Mouse (Mus musculus): ENCODE measurements at regions not wholly inside any gene's neighbourhood (a gene's known extent, or its start where the extent isn't known, plus 50 kb on each side); places are given as distances from the start of the nearest gene placed in this dataset.

DNA sequence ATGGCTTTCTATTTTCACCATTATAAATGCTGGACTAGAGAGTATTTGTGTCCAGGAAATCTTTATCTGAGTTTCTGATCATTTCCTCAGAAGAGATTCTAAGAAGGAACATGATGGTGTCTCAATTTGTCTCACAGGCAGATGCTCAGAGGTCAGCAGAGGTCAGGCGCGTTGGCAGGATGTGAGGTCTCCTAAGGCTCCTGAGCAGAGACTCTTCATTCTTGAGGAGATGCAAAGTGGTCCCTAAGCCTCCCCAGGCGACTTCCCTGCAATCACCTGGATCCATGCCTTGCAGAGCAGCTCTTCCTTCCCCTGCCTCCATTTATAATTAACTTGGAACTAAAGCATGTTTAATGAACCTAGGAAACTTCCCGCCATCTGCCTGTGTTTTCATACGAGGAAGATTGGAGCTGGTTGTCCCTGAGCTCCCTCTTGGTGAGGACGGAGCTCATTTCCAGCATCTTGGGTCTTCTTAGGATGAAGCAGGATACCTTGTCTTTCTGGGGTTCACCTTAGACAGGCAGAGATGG lies 71.8 kb downstream of the Arf2 start:
- peak; percentile 11 for DNase-seq

DNA sequence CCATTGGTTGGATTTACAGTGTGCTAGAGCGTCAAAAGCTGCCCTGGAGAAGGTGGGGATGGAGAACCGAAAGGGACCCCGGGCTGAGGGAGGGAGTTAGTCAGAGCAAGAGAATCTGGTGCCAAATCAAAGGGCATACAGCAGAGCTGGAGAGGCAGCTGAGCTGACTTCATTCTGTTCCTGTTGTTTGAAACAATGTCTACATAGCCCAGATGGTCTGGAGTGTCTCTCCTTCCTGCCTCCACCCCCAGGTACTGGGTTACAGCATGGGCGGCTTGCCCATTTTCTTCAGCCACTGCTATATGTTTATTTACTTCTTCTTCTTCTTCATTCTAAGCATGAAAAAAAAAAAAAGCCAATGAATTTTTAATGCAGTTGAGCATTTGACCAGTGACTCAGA lies 78.7 kb downstream of the Arf2 start:
- DNase-seq = no peak

GRCm38 (mm10) chr11:104051986-104052385 lies 80.7 kb upstream of the Crhr1 start:
- DNase-seq = peak; percentile 14

- DNase-seq = no peak
These were observed 79.4 kb upstream of the Crhr1 start for GRCm38 (mm10) chr11:104053242-104053641.

- peak; percentile 12 for DNase-seq
These were observed 76.7 kb upstream of the Crhr1 start for GRCm38 (mm10) chr11:104055941-104056340.

DNA sequence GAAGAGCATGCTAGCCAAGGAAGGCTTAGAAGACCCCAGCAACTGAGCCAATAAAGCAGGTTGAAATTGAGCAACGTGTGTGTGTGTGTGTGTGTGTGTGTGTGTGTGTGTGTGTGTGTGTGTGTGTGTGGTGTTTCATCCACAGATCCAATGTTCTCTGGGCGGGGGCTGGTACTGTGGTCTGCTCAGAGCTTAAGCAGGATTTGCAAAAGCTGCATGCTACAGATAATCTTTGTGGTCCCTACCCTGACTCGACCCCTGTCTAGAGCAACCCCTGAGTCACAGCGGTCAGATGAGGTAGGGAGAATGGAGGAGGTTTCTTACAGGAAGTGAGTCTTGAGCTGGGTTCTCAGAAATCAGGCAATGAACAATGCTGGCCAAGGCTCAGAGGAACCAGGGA lies 75.6 kb upstream of the Crhr1 start:
- no peak for DNase-seq

DNA sequence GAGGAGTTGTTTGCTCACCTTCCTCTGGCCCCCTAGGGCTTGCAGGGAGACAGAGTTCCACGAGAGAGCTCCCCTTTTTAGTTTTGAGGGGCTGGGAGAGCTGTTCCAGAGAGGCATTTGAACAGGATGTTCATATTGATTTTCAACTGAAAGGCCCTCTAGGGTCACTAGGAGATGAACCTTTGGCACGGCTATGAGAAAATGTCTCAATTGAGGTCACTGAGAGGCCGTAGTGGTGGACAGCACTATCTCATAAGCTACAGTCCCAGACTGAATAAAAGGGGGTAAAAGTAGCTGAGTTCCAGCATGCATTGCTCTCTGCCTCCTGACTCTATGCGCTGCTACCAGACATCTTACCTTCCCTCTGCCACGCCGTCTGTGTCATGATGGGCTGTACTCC lies 74.1 kb upstream of the Crhr1 start:
- no peak for DNase-seq

DNA sequence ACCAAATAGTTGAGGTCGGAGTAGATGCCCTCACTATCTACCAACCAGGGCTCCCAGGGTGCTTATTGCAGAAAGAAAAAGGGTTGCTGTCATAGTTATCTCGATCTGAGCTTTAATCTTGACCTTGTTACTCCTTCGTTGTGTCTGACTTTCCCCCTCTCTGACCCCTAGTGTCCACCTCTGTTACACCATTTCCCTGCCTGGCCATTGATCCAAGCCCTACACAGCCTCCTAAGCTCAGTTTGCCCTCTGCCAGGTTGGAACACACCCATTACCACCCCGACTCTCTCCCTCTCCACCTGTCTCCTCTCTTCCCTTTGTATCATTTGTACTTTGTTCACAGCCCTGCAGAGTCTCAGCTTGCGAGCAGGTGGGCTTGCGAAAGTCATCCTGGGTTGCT lies 73.6 kb upstream of the Crhr1 start:
- DNase-seq = no peak

DNA sequence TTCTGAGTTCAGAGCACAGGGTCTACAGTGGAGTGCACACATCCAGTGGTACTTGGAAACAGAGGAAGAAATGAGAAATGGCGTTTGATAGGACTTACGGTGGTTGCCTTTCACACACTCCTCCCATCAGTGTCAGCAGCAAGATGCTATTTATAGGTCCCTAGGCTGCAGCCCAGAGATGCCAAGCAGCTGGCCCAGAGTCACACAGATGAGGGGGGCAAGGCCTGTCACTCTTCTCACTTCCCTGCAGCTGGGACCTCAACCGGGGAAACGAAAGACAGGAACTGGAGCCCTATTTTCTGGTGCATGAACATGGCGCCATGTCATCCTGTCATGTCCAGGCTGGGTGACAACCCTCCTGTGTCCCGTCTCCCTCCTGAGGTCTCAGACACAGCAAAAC lies 71.3 kb upstream of the Crhr1 start:
- DNase-seq = no peak

DNA sequence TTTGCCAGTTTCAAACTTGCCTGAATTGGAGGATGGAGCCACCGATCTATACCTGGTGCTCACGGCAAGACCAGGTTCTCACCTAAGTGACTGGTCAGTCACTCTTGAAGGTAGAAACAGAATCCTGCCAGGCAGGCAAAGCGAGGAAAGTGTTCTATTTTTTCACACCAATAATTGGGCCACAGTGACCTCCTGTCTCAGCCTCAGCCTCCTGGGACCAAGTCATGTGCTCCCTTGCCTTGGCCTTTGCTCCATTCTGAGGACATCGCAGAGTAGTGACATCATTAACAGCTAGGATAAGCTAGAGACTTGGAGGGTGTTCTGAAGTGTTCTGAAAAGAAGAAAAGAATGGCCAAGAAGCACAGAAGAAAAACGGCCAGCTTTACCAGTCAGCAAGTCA lies 67.5 kb upstream of the Crhr1 start:
- no peak for DNase-seq

GRCm38 (mm10) chr11:104072591-104073183 lies 60.0 kb upstream of the Crhr1 start:
- no peak for DNase-seq

- DNase-seq = no peak
These were observed 57.9 kb upstream of the Crhr1 start for GRCm38 (mm10) chr11:104074763-104075162.

- DNase-seq = no peak
These were observed 57.3 kb upstream of the Crhr1 start for GRCm38 (mm10) chr11:104075394-104075793.

DNA sequence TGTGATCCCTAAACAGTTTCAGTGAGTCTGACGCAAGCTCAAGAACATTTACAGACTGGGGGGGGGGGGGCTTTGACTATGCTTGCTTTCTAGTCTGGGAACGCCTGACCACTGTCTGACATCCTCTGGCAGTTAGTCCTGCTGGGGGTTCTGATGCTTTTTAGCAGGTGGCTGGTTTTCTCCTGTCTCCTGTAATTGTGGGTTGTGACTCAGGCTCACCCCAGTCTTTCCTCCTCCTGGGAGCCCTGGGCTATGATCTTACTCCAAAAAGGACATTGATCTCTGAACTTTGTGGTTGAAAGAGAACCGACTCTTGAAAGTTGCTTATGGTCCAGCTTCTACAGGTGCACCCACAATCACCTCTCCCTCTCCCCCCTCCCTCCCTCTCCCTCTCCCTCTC lies 50.6 kb upstream of the Crhr1 start:
- no peak for DNase-seq
